Mouse (Mus musculus) CD8-positive naive resting alpha-beta T cell, adult 2 months (primary cell): ENCODE measurements around the gene Acvr2a.
A peak's percentile ranks its signal among the peaks of the same experiment; 100 is the strongest.

ENCODE experiments used
- DNase-seq, 2 experiments: peaks; one replicate each; pipeline ENCODE4 v3.0.0; 2022; ENCODE audit warnings: low read depth in 2 of 2, low spot score in 2 of 2

Gene Acvr2a

GRCm38 (mm10) chr2:48868199-48868913 lies 54.4 kb downstream of the Acvr2a start:
- DNase-seq, result no peak

- DNase-seq, result peak; percentile 43 to 57
Measured at GRCm38 (mm10) chr2:48885945-48886344, 72.0 kb downstream of the Acvr2a start.

- no peak for DNase-seq
Measured at GRCm38 (mm10) chr2:48895186-48895585, 81.3 kb downstream of the Acvr2a start.

GRCm38 (mm10) chr2:48908866-48909265 lies 95.0 kb downstream of the Acvr2a start:
- peak in 1 of 2 experiments; percentile 1 for DNase-seq

- DNase-seq, result no peak
Measured at GRCm38 (mm10) chr2:48914185-48914584, 100.3 kb downstream of the Acvr2a start.

GRCm38 (mm10) chr2:48915832-48916231 lies 101.9 kb downstream of the Acvr2a start:
- DNase-seq, result no peak

- DNase-seq, result no peak
Measured at GRCm38 (mm10) chr2:48935058-48935457, 121.1 kb downstream of the Acvr2a start.

GRCm38 (mm10) chr2:48947761-48948160 lies 133.9 kb downstream of the Acvr2a start:
- DNase-seq, result no peak

- peak; percentile 99 for DNase-seq
Measured at GRCm38 (mm10) chr2:48948841-48949584, 135.1 kb downstream of the Acvr2a start, which contains the start of gene Mbd5. Gene Mbd5 (plus strand): TSS chr2:48949508.

- peak; percentile 32 to 47 for DNase-seq
Measured at GRCm38 (mm10) chr2:48949743-48950251, 135.9 kb downstream of the Acvr2a start.

- DNase-seq, result no peak
Measured at GRCm38 (mm10) chr2:48950252-48950315, 136.2 kb downstream of the Acvr2a start, which contains the start of gene Orc4. Gene Orc4 (minus strand): TSS chr2:48950277.

GRCm38 (mm10) chr2:48950316-48950880 lies 136.5 kb downstream of the Acvr2a start:
- DNase-seq, result no peak
